Mouse (Mus musculus): ENCODE measurements around the gene Tspyl1.

GRCm38 (mm10) chr10:34307070-34307469 is 25.1 kb downstream of the Tspyl1 start:
- TF ChIP-seq POLR2A (IDR thresholded peaks at IDR 0.05; ENCODE audit: control insufficient read depth, extremely low read depth, insufficient read depth, low read length, poor library complexity): no peak
- TF ChIP-seq CTCF (IDR thresholded peaks at IDR 0.05; ENCODE audit: borderline replicate concordance, control insufficient read depth, extremely low read depth, insufficient read depth, low read length, poor library complexity): no peak
